Mouse (Mus musculus): ENCODE data around the gene Stk39.

Gene Stk39

GRCm38 (mm10) chr2:68471759-68472550 lies at the start of gene Stk39:
Stk39 (minus strand) TSS chr2:68472268.
- DNase-seq (ENCODE audit: low read depth, low spot score), result peak; percentile 1
- Histone ChIP-seq H3K27me3 (ENCODE audit: control insufficient read depth, insufficient read depth, low read length, poor library complexity, severe bottlenecking) (no peaks in the 10 kb centered on the region; the same call in 1 of the 2 replicates), H3K36me3 (ENCODE audit: control insufficient read depth, insufficient read depth, low read length, poor library complexity, severe bottlenecking) (no peaks in the 10 kb centered on the region)

DNA sequence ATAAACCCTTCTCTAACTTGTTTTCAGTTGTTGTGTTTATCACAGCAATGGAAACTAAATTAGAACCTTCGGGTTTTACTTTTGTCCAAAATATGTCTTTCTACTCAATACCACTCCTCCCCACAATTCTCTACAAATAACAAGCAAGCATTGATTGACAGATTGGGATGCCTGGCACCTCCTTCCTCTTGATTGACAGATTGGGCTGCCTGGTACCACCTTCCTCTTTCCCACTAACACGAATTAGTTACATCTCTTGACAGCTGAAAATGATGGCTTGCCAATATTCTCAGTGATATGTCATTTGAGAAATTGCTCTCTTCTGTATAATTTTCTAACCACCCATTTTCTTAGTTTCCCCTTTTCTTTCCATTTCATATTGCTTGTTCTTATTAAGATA lies 43.3 kb upstream of the Stk39 start:
- Histone ChIP-seq H3K27me3 (ENCODE audit: control insufficient read depth, insufficient read depth, low read length, poor library complexity, severe bottlenecking) (no peaks in the 10 kb centered on the region), H3K36me3 (ENCODE audit: control insufficient read depth, insufficient read depth, low read length, poor library complexity, severe bottlenecking) (no peaks in the 10 kb centered on the region)
- DNase-seq (ENCODE audit: low read depth, low spot score), result no peak

DNA sequence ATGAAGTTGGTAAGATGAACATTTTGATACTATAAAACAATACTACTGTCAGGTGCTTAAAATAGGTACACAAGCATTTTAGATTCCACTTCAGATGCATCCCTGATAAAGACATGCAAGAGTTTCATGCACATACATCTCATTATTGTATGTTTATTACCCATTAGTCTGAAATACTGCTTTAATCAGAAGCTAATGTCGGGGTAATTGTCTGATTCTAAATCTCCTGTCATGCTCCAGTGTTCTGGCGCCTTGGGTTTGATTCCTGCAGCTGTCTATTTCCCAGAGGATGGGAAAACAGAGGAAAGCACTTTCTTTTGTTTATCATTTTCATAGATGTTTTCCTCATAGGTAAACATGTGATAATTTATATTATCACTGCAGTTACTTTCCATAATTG lies 31.1 kb upstream of the Stk39 start:
- H3K27me3 ChIP-seq (ENCODE audit: control insufficient read depth, insufficient read depth, low read length, poor library complexity, severe bottlenecking), result no peaks in the 10 kb centered on the region
- no peaks in the 10 kb centered on the region for H3K36me3 ChIP-seq (ENCODE audit: control insufficient read depth, insufficient read depth, low read length, poor library complexity, severe bottlenecking)
- DNase-seq (ENCODE audit: low read depth, low spot score), result no peak

- Histone ChIP-seq H3K27me3 (ENCODE audit: control insufficient read depth, insufficient read depth, low read length, poor library complexity, severe bottlenecking) (no peaks in the 10 kb centered on the region), H3K36me3 (ENCODE audit: control insufficient read depth, insufficient read depth, low read length, poor library complexity, severe bottlenecking) (no peaks in the 10 kb centered on the region)
- no peak for DNase-seq (ENCODE audit: low read depth, low spot score)
Observed at GRCm38 (mm10) chr2:68502734-68503133, 30.7 kb upstream of the Stk39 start.

DNA sequence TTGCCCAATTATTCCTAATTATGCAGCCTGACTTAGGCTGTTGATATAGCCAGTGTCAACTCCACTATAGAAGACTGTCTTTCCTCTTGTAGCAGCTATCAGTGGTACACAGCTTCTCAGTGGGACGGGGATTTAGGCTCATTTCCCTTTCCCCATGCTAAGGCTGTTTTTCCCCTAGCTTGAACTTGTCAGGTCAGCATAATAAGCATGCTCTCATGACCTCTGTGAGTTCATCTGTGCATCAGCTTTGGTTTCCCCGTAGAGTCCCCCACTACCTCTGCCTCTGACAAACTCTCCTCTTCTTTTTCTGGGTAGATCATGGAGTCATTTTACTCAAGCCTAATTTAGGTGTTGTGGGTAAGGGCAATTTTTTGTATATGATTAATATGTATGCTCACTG lies 30.2 kb upstream of the Stk39 start:
- DNase-seq (ENCODE audit: low read depth, low spot score), result no peak
- Histone ChIP-seq H3K27me3 (ENCODE audit: control insufficient read depth, insufficient read depth, low read length, poor library complexity, severe bottlenecking) (no peaks in the 10 kb centered on the region), H3K36me3 (ENCODE audit: control insufficient read depth, insufficient read depth, low read length, poor library complexity, severe bottlenecking) (no peaks in the 10 kb centered on the region)

GRCm38 (mm10) chr2:68486275-68486674 lies 14.2 kb upstream of the Stk39 start:
- Histone ChIP-seq H3K36me3 (ENCODE audit: control insufficient read depth, insufficient read depth, low read length, poor library complexity, severe bottlenecking) (no peaks in the 10 kb centered on the region), H3K27me3 (ENCODE audit: control insufficient read depth, insufficient read depth, low read length, poor library complexity, severe bottlenecking) (no peaks in the 10 kb centered on the region)
- DNase-seq (ENCODE audit: low read depth, low spot score), result no peak

- DNase-seq (ENCODE audit: low read depth, low spot score), result no peak
- Histone ChIP-seq H3K36me3 (ENCODE audit: control insufficient read depth, insufficient read depth, low read length, poor library complexity, severe bottlenecking) (no peaks in the 10 kb centered on the region), H3K27me3 (ENCODE audit: control insufficient read depth, insufficient read depth, low read length, poor library complexity, severe bottlenecking) (no peaks in the 10 kb centered on the region)
Observed at GRCm38 (mm10) chr2:68485141-68485540, 13.1 kb upstream of the Stk39 start.

- Histone ChIP-seq H3K36me3 (ENCODE audit: control insufficient read depth, insufficient read depth, low read length, poor library complexity, severe bottlenecking) (no peaks in the 10 kb centered on the region), H3K27me3 (ENCODE audit: control insufficient read depth, insufficient read depth, low read length, poor library complexity, severe bottlenecking) (no peaks in the 10 kb centered on the region)
- no peak for DNase-seq (ENCODE audit: low read depth, low spot score)
Observed at GRCm38 (mm10) chr2:68482896-68483295, 10.8 kb upstream of the Stk39 start.

GRCm38 (mm10) chr2:68479823-68480222 lies 7.8 kb upstream of the Stk39 start:
- H3K36me3 ChIP-seq (ENCODE audit: control insufficient read depth, insufficient read depth, low read length, poor library complexity, severe bottlenecking), result no peaks in the 10 kb centered on the region
- DNase-seq (ENCODE audit: low read depth, low spot score), result no peak
- no peaks in the 10 kb centered on the region for H3K27me3 ChIP-seq (ENCODE audit: control insufficient read depth, insufficient read depth, low read length, poor library complexity, severe bottlenecking)

DNA sequence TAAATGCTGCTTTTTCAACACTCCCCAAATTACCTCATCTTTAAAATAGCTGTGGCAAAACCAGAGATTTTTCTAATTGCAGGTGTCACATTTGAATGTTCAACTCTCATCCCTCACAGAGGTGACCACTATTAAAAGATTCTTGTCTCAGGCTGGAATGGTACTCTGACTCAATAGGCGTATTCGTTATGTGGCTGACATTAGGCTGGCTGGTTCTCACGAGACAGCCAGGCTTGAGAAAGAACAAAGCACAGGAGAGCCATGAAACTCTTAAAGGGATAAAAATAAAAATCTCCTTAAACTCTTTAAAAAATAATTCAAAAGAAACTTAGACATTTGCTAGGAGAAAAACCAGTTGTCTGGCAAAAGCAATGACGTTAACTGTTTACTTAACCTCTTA lies 853 bp upstream of the Stk39 start:
- Histone ChIP-seq H3K27me3 (ENCODE audit: control insufficient read depth, insufficient read depth, low read length, poor library complexity, severe bottlenecking) (no peaks in the 10 kb centered on the region; the same call in 1 of the 2 replicates), H3K36me3 (ENCODE audit: control insufficient read depth, insufficient read depth, low read length, poor library complexity, severe bottlenecking) (no peaks in the 10 kb centered on the region)
- DNase-seq (ENCODE audit: low read depth, low spot score), result no peak

GRCm38 (mm10) chr2:68472551-68472910 lies 463 bp upstream of the Stk39 start:
- Histone ChIP-seq H3K36me3 (ENCODE audit: control insufficient read depth, insufficient read depth, low read length, poor library complexity, severe bottlenecking) (no peaks in the 10 kb centered on the region), H3K27me3 (ENCODE audit: control insufficient read depth, insufficient read depth, low read length, poor library complexity, severe bottlenecking) (no peaks in the 10 kb centered on the region; the same call in 1 of the 2 replicates)
- no peak for DNase-seq (ENCODE audit: low read depth, low spot score)

DNA sequence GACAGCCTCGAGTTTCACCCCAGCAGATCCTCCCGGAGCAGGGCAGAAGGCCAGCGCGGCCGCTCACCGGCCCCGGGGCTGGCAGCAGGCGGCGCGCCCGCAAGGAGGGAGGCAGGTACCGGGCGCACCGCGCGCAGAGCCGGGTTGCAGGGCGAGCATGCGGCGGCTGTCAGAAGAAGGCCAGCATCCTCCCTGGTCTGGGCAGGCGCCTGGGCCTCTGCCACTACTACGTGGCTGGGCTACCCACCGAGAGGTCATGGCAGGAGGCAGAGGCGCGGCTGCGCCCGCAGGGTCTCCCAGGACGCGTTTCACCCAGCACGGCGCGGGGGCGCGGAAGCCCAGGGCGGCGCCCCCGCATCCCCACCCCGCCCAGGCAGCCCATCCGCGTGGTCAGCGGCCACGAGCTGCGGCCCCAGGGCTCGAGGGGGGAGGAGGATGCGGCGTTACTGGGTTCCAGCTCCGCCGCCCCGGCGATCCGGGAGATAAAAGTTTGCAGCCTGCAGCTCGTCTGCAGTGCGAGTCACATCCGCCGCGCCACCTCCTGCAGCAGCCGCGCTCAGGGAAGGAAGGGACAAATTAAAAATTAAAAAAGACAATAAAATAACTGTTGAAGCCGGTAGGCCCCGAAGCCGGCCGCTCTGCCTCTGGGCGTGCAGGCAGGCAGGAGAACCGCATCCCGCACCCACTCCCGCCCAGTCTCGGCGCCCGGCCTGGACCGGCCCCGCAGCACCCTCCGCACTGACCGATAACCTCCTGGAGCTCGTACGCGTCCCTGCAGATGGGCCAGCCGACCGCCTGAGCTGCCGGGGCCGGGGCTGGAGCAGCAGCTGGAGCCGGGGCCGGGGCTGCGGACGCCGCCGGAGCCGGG lies 943 bp downstream of the Stk39 start:
- H3K36me3 ChIP-seq (ENCODE audit: control insufficient read depth, insufficient read depth, low read length, poor library complexity, severe bottlenecking), result no peaks in the 10 kb centered on the region
- H3K27me3 ChIP-seq (ENCODE audit: control insufficient read depth, insufficient read depth, low read length, poor library complexity, severe bottlenecking), result no peaks in the 10 kb centered on the region; the same call in 1 of the 2 replicates
- DNase-seq (ENCODE audit: low read depth, low spot score), result no peak

- no peak for DNase-seq (ENCODE audit: low read depth, low spot score)
- Histone ChIP-seq H3K36me3 (ENCODE audit: control insufficient read depth, insufficient read depth, low read length, poor library complexity, severe bottlenecking) (no peaks in the 10 kb centered on the region), H3K27me3 (ENCODE audit: control insufficient read depth, insufficient read depth, low read length, poor library complexity, severe bottlenecking) (no peaks in the 10 kb centered on the region; the same call in 1 of the 2 replicates)
Observed at GRCm38 (mm10) chr2:68469491-68469890, 2.6 kb downstream of the Stk39 start.

- DNase-seq (ENCODE audit: low read depth, low spot score), result no peak
- Histone ChIP-seq H3K36me3 (ENCODE audit: control insufficient read depth, insufficient read depth, low read length, poor library complexity, severe bottlenecking) (no peaks in the 10 kb centered on the region), H3K27me3 (ENCODE audit: control insufficient read depth, insufficient read depth, low read length, poor library complexity, severe bottlenecking) (no peaks in the 10 kb centered on the region; the same call in 1 of the 2 replicates)
Observed at GRCm38 (mm10) chr2:68468698-68469097, 3.4 kb downstream of the Stk39 start.

DNA sequence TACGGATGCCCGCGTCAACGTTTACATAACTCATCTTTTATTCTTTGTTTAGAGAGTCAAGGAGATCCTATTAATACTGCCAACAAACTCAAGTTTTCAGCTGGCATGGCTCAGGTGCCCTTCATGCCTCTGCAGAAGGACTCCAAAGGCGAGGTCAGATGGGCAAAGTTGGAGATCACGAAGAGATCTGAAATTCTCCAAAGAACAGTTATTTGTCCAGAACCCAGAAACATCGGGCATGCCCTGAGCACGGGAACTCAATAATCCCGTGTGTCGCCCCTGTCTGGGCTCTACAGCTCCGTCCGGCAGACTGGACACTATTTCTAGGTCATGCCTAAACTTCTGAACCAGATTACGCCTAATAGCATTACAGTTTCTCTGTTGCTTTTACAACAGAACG lies 3.8 kb downstream of the Stk39 start:
- Histone ChIP-seq H3K36me3 (ENCODE audit: control insufficient read depth, insufficient read depth, low read length, poor library complexity, severe bottlenecking) (no peaks in the 10 kb centered on the region), H3K27me3 (ENCODE audit: control insufficient read depth, insufficient read depth, low read length, poor library complexity, severe bottlenecking) (no peaks in the 10 kb centered on the region; the same call in 1 of the 2 replicates)
- no peak for DNase-seq (ENCODE audit: low read depth, low spot score)

All from splenic B cell, adult 2 months (primary cell).